Mouse (Mus musculus) T-helper 1 cell (primary cell): ENCODE data around the gene Xrra1.

ENCODE experiments used
- in situ Hi-C: fragments of 300-600 bp; cut with MboI, MseI; formaldehyde crosslinking; loops from one replicate; pipeline ENCODE4 v1.15.1; 2025; ENCODE audit warnings: high pct_unique_total_duplicates

Xrra1 gene

DNA sequence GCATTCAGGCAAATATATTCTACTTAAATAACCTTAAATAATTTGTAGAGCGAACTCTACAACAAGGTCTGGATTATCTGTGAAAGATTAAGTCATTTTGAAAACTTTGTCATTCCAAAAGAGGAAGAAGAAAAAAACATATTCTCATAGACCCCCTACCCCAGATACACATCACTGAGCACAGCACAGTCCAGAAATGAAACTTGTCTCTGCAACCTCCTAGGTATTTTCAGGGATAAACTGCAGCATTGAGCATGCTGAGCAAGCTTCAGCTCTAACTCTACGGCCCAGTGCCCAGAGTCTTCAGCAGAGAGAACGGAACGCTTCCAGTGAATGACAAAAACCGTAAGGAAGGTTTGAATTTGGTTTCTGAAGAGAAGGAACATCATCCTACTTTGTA, 8.4 kb upstream of the Xrra1 start:
- in situ Hi-C loops = no loop called here

DNA sequence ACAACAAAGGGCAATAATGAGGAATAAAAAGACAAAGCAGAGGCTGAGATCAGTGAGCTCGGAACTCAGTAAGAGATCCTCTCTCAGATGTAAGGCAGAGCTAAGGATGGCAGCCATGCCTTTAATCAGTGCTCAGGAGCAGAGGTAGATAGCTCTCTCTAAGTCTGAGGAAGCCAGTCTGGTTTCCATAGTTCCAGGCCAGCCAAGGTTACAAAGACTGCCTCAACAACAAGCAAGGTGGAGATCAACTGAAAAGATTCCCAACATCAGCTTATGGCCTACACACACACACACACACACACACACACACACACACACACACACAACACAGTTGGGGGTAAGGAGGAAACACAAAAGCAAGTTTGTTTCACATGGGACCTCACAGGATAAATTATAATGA, 7.8 kb upstream of the Xrra1 start:
- in situ Hi-C loops = no loop called here

DNA sequence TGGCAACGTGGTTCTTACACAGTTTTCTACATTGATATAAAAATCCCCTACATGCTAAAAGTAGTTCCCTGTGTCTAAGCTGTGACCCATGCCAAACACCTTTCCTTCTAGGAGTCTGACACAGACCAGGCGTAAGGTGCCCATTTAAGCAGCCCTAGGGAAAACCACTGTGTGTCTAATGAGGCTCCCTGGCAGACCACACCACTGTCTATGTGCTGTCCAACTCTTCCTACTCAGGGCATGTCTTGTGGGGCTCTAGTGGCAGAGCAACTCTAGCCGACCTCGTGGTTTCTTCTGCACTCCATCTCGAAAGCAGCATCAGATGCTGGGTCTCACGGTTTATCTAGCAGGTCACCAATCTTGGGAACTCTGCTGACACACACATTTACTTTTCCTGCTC, 7.3 kb upstream of the Xrra1 start:
- in situ Hi-C loops = no loop called here

DNA sequence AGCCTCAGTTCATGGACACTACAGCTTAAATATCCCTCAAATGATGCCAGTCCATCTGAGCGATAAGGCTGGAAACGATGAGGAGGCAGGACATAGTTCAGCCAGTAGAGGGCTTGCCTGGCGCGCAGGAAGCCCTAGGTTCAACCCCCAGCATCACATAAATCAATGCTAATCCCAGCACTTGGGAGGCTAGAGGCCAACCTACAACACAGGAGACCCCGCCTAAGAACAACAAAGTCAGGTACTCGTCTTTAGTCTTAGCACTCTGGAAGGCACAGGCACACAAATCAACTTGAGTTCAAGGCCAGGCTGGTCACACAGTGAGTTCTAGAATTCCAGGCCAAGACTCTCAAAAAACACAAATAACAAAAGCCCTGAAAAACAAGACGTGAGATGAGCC, 5.6 kb upstream of the Xrra1 start:
- in situ Hi-C loops = no loop called here

DNA sequence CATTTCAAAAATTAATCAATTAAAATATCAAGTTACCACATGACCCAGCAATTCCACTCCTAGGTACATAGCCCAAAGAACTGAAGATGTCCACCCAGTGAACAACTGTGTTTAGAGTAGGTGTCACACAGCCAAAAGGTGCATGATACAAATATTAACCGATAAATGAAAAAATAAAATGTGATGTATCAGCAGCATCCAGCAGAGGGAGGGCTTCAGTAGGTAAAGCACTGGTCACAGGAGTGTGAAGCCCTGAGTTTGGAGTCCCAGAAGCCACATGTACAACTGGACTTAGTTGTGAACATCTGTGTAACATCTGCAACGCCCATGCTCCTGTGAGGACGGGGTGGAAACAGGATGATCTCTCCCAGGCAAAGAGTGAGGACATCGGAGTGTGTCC, 4.6 kb upstream of the Xrra1 start:
- in situ Hi-C loops = no loop called here

DNA sequence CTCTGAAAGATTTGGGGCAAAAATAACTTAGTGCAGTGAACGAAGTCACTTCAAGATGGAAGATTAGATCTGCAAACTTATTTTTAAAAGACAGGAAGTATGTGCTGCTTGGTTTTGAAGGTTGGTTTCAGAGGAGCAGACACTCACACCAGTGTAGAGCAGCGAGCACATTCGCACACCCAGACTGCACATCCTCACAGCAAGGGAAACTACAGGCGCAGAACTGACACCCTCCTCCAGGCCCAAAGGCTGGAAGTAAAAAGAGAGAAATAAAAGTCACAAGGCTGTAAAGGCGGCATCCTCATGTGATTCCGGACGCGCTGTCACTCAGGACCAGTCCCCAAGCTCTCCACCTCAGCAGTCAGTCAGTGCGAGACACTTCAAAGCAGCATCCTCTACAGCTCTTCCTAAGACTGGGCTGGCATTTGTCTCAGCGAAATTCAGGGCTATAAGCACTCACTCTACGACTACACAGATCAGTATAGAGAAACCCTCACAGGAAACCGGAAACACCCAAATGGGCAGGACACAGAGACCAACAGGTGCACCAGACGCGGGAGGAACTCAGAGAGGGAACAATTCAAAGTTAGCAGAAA, 2.6 kb upstream of the Xrra1 start:
- in situ Hi-C loops = no loop called here

DNA sequence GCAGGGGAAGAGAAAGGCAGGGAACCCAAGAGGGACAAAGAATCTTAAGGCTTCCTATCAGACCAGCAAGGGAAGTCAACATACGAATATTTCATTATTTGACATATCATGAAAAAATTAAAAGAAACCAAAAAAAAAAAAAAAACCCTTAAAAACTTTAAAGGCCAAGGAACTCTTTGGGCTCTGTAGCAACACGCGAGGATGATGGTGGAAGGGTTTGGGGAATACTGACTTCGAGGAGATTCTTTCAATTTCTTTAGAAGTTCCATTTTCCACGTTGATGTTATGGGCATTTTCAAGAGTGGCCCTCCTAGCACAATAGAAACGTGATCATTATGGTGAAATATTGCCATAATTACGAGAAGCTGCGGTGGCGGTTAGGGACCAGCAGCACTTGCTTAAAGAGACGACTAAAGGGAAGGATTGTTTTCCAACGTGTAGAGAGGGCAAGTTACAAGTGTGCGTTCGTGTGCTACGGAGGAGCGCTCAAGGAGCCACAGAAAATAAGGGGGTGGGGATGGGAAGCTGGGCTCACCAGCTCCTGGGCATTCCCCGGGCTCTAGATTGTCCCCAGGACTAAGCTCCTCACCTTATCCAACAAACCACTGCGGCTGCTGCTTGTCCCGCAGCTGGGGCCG, 622 bp upstream of the Xrra1 start:
- in situ Hi-C loops = no loop called here

DNA sequence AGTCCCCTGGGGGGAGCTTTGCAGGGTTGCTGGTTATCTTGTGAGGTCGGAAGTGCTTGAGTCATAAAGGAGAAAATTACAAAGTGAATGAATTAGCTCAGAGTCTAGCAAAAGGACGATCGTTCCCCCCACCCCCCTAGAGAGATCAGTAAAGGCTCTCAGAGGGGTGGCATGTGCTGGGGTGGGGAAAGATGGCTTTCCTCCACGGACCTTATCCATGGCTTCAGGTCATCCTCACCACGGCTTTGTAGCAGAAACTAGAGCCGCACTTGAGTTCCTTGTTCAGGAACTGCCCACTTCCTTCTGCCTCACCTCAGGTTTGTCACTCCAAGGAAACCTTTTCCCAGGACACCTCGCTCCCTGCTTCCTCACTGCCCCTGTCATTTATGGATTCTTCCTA, 4.4 kb downstream of the Xrra1 start, which contains the start of gene Spcs2:
Gene Spcs2, minus strand, starts transcription at position 101 of the 400 bp plus-strand sequence.
- in situ Hi-C loops = loop anchor here (10.0 kb wide), 1 partner anchor 389 kb away; no protein-coding TSS in a partner anchor

DNA sequence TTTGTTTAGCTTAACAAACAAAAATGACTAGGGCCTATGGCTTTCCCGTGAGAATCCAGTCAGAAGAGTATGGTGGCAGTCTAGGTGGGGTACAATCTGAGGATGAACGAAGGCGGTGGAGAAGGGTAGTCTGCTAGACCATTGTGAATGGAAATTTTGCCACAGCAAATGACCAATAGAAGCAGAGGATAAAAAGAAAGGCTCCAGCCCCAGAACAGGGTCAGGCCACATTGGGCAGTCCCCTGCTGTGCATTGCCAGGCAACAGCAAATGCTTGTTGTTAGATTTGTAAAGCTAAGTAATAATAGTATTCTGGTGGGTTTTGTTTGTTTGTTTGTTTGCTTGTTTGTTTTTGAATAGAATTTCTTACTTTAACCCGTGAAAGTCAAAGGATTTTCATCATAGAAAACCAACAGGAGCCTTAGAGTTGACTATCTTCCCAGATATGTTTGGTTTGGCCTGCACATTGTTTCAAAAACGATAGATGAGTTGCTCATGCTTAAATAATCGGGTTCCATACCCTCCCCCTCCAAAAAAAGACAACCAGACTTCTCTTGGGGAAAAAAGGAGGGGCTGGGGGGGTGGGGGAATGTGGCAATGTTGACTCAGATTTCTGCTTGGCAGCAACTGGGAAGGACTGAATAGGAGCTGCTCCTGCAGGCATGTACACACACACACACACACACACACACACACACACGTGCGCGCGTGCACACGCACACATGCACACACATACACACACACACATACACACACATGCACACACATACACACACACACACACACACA, 5.5 kb downstream of the Xrra1 start:
- in situ Hi-C loops = loop anchor here (10.0 kb wide), 1 partner anchor 390 kb away; no protein-coding TSS in a partner anchor

DNA sequence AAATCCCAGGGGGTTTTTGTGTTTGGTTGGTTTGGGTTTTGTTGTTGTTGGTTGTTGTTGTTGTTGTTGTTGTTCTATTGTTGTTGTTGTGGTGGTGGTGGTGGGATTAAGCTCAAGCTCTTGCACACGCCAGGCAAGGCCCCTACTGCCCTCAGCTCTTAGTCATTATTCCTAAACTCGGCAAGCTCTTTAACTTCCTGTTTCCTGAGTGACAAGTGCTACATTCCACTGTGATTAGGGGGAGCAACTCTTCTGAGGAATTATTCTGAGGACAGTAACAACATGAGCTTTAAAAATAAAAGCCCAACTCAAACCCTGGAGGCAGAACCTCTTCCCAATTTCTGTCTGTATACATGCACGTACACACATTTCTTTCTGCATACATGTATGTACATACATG, 6.3 kb downstream of the Xrra1 start:
- in situ Hi-C loops = loop anchor here (10.0 kb wide), 1 partner anchor 390 kb away; no protein-coding TSS in a partner anchor

DNA sequence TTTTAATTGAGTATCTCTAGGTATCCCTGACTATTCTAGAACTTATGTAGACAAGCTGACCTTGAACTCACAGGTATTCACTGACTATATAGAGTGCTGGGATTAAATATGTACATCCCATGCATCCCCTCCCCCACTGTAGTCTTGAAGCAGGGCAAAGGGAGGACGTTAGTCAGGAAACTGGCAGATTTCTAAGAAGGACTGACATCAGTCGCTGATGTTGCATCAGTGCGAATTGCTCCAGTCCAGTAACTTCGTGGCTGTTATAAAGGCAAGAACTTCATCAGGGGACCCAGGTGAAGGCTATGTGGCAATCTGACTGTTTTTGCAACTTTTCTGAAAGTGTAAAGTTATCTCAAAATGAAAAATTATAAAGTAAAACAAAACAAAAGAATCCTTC, 10.4 kb downstream of the Xrra1 start:
- in situ Hi-C loops = loop anchor here (10.0 kb wide), 1 partner anchor 394 kb away; no protein-coding TSS in a partner anchor

DNA sequence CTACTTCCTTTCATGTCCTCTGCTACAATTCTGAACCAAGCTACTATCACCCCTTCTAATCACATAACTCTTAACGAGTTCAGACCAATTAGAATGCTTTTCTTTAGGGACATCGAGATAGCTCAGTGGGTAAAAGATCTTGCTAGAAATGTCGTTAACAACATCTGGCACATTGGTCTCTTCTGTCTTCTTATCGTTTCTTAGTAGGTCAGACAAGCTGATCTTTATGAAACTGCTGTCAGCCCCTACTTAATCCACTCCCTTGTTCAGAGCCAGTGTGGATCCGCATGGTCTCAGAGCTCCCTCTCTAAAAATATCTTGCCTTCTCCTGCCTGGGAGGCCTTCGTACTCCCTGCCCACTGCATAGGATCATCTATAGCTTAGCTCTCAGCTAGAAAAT, 15.0 kb downstream of the Xrra1 start:
- in situ Hi-C loops = no loop called here

DNA sequence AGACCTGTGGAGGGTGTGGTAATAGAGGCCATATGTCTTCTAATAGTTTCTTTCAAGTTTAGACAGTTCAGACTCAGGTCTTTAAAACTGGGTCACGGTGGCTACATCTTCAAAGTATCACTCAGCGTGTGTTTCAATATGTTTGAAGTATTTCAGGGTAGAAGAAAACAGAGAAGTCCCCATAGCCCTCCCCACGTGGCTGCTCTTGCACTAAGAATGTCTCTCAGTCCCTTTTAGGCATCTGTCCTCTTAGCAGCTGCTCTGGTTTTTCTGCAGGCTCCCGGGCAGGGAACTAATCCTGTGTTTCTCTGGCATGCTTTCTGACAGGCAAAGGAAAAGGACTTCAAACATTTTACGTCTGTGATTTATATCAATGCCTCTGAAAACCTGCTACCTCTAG, 17.0 kb downstream of the Xrra1 start:
- in situ Hi-C loops = loop anchor here (5.0 kb wide), 2 partner anchors 64 to 259 kb away; no protein-coding TSS in a partner anchor

DNA sequence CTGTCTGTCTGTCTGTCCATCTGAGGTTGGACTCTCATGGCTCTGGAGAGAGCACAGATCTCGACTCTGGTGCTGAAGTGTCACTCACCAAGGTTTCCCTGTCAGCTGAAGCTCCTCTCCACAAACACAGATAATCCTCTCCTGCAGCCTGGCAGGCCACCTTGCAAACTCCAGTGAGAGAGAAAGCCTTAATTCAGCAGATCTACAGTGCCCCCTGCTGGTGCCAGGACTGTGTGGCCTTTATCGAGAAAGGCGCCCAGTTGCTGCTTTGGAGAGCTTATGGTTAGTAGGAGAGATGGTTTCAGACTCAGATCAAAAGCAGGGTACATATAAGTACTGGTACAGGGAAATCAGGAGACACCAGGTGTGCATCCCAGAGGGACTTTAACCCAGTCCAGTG, 17.4 kb downstream of the Xrra1 start:
- in situ Hi-C loops = loop anchor here (5.0 kb wide), 2 partner anchors 64 to 259 kb away; no protein-coding TSS in a partner anchor

DNA sequence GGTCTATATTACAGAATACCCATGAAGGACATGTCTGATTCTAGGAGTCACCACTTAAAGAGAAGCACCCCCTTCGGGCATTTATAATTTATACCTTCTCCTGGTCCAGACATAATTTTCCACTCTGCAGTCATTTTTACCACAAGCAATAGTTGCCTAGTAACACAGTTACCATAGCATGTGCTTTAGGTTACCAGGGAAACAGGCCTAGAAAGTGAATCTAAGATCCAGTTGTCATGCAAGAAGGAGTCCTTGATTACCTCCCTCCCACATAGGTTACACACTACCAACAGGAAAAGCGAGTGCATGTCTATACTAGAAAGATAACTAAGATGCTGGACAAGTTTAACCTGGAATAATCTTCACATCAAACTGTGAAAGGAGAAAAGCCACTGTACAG, 19.3 kb downstream of the Xrra1 start:
- in situ Hi-C loops = loop anchor here (5.0 kb wide), 2 partner anchors 66 to 261 kb away; no protein-coding TSS in a partner anchor

DNA sequence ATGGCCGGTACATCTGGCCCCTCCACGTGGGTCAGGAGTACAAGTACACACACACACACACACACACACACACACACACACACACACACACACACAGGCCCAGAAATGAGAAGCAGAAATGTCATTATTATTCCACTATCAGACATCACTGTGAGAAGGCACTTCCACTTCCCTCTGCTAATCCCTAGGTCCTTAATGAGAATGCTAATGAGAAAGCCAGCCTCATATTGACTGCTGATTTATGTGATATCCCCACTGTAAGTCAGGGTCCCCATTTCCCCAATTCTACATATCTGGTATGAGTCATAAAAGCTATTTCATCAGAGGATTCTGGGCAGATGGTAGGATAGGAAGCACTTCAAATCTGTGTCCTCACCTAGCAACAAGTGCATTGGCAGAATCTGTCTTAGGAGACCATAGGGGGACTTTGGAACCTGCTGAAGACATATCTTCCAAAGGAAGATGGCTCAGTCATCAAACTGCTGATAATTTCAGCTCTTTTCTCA, 28.4 kb downstream of the Xrra1 start:
- in situ Hi-C loops = no loop called here

DNA sequence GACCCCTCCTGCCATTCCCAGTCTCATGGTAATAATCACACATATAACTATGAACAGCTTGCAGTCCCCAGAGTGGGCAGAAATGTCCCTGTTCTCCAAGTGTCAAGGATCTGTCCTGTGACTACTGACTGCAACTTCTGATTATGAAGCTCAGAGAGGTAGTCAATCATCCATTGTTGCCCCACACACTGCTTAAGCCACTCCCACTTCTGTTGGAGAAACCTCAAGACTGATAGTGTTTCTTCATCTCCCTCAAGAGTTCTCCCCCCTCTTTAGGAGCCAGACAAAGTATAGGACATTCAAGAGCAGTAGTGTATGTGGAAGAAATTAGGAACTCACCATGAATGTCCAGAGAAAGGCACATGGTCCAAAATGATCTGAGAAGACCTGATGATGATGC, 28.8 kb downstream of the Xrra1 start:
- in situ Hi-C loops = no loop called here

DNA sequence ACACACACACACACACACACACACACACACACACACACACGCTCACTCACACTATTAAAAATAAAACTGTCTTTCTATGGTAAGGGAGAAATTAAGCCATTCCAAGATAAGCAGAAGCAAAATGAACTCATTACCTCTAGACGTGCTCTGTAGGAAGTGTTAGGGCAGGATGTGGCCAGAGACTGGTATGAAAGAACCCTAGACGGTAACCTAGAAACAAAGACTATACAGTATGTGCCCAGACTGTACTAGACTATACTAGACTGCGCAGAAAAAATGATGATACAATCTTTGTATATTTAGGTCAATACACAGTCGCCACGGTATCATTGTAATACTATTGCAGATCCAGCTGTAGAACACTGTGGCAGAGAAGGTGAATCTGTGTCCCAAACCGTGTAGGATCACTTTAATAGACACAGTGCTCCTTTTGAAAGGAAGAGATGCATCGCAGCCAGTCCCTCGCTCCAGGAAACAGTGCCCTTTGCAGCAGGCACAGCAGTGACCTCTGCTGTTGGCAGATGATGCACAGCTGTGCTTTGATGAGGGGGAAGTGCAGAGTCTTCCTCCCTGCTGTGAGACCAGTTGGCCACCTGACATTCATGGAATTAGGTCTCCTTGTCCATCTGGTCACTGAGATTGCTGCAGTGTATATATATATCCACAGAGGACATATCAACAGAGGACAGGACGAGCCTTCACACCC, 30.4 kb downstream of the Xrra1 start:
- in situ Hi-C loops = no loop called here

DNA sequence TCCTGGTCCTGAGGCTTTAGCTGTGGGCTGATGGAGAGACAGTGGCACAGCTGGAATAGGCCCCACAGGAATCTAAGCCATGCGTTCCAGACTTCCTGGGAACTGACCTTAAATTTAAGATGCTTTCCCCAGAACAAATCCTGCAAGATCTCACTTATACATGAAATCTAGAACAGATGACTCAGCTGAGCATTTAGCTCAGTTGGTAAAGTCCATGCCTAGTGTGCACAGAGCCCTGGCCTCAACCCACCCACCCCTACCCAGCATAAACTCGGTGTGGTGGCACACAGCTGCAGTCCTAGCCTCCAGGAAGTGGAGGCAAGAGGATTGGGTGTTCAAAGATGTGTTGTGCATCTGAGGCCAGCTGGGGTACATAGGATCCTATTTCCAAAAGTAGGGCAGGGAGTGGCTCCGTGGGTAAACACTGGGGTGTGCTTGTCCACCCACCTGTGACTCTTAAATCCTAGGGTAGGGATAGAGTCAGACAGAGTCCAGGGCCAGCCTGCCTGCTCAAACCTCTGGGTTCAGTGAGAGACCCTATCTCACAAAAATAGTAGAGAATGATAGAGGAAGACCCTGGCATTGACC, 31.3 kb downstream of the Xrra1 start:
- in situ Hi-C loops = no loop called here

DNA sequence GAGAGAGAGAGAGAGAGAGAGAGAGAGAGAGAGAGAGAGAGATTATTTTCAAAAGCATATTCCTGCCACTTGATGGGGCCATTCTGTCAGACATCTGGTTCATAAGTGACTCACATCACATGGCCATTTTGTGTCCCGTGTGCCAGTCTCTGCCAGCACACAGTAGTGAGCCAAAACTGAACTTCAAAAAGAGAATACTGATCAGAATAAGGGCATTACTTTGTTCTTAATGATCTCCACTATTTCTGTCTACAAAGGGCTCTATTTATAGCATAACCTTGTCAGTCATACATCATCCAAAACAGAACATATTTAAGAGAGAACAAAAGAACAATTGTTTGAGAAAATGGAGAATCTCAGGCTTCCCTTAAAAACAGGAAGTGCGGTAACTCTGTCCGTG, 32.6 kb downstream of the Xrra1 start:
- in situ Hi-C loops = no loop called here

DNA sequence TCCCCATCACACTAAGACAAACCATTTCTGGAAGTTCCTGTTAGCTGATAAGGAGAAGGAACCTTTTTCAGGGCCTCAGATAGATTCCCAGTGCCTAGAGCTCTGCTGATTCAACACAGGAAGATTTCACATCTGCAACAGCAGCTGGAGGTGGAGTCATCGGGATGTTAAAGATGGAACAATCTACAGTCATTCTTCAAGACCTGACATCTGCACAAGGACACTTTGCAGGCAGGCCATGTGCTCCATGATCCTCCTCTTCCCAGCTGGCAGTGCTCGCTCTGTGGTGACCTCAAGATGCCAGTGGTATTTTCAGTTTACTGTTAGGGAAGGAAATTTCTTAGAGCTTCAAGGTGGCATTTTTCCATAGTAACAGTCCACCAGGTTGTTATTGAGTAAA, 33.4 kb downstream of the Xrra1 start:
- in situ Hi-C loops = no loop called here
